In genomic region chr8:104105768-104106167, GRCm38 (mm10) we compare ENCODE assay signal across 15 mouse cellular contexts. TPM values are rescaled to one million over a fixed set of nuclear protein-coding genes. Genes with fewer than 3 reads are reported as not detected.
DNase-seq lines count a peak whose midpoint lies in the region; ATAC-seq and TF ChIP-seq lines count a peak whose summit lies in the region.
"Had no signal": no experiment of that assay in that cellular context is flagged by ENCODE, and none has a peak within 500 bp of the region (broad histone marks: within the 10 kb centered on the region; RNA-seq: fewer than 3 reads in every experiment).

No protein-coding gene starts in this region.

- H3K27ac ChIP-seq in heart, embryonic 16.5 days (ENCODE audit: low read length): no peak overlapping the region
- H3K27ac ChIP-seq in stomach, embryonic 14.5 days (ENCODE audit: low read length): no peak overlapping the region
- H3K27ac ChIP-seq: embryonic facial prominence, embryonic 12.5 days; hindbrain, postnatal 0 days; layer of hippocampus, adult 2 months; macrophage; neural tube, embryonic 12.5 days had no signal

- H3K36me3 ChIP-seq in heart, embryonic 16.5 days (ENCODE audit: control insufficient read depth, insufficient read depth): no peaks in the 10 kb centered on the region
- no peaks in the 10 kb centered on the region for H3K36me3 ChIP-seq in stomach, embryonic 14.5 days (ENCODE audit: control insufficient read depth, insufficient read depth, low read length)
- H3K36me3 ChIP-seq: embryonic facial prominence, embryonic 12.5 days; neural tube, embryonic 12.5 days had no signal

- no peak for TF ChIP-seq CTCF in lung, adult 2 months (IDR thresholded peaks at IDR 0.05; ENCODE audit: insufficient read depth, low read length)

- H3K9me3 ChIP-seq in heart, embryonic 16.5 days (replicated peaks; ENCODE audit: control insufficient read depth, low read length): no peaks in the 10 kb centered on the region
- H3K9me3 ChIP-seq in stomach, embryonic 14.5 days (ENCODE audit: control insufficient read depth, low read depth, low read length): no peaks in the 10 kb centered on the region
- H3K9me3 ChIP-seq: embryonic facial prominence, embryonic 12.5 days; neural tube, embryonic 12.5 days had no signal

- peak overlapping the region; percentile 55; the same call in 1 of the 2 replicates for H3K4me2 ChIP-seq in heart, embryonic 16.5 days (ENCODE audit: low read depth, low read length)
- no peak overlapping the region for H3K4me2 ChIP-seq in stomach, embryonic 14.5 days (replicated peaks; ENCODE audit: low read depth, low read length)
- H3K4me2 ChIP-seq: embryonic facial prominence, embryonic 12.5 days; neural tube, embryonic 12.5 days had no signal

- H3K4me3 ChIP-seq in heart, embryonic 16.5 days (ENCODE audit: low read length): no peak overlapping the region
- H3K4me3 ChIP-seq in lung, adult 2 months (replicated peaks; ENCODE audit: extremely low read depth, low read depth, low read length): peak overlapping the region; percentile 43
- H3K4me3 ChIP-seq in stomach, embryonic 14.5 days (ENCODE audit: low read depth, low read length): no peak overlapping the region
- H3K4me3 ChIP-seq: embryonic facial prominence, embryonic 12.5 days; layer of hippocampus, adult 2 months; neural tube, embryonic 12.5 days had no signal

- H3K9ac ChIP-seq in heart, embryonic 16.5 days (ENCODE audit: low read length): no peak overlapping the region
- H3K9ac ChIP-seq in stomach, embryonic 14.5 days (replicated peaks; ENCODE audit: low read depth, low read length): no peak overlapping the region
- H3K9ac ChIP-seq: embryonic facial prominence, embryonic 12.5 days; neural tube, embryonic 12.5 days had no signal

- intact Hi-C loops in heart, postnatal 14 days (cut with DNase I): loop anchor here (2.0 kb wide), 1 partner anchor 13 kb away; no protein-coding TSS in a partner anchor

- 57% methylated on average over 6 of the region's 6 CpGs for WGBS in heart, embryonic 16.5 days
- 45% methylated on average over 6 of the region's 6 CpGs for WGBS in lung, adult 2 months
- WGBS in stomach, embryonic 14.5 days: 58% methylated on average over 6 of the region's 6 CpGs

- no peak for TF ChIP-seq POLR2A in lung, adult 2 months (IDR thresholded peaks at IDR 0.05; ENCODE audit: borderline replicate concordance, extremely low read depth, low read depth, low read length)

- no peak for DNase-seq in heart, postnatal 14 days
- no peak for DNase-seq in lung, adult 2 months
- no peak for DNase-seq in lung, postnatal 10 days
- peak; percentile 33 for DNase-seq in ZHBTc4 (ENCODE audit: low read depth, low spot score)
- no peak for DNase-seq in layer of hippocampus, postnatal 25 days (ENCODE audit: extremely low spot score in 1 of 2, low spot score in 1 of 2)
- DNase-seq: heart, adult 18-20 months; midbrain, embryonic 14.5 days had no signal

- peaks cover 4% of the 10 kb centered on the region; the same call in 1 of the 2 replicates for H3K4me1 ChIP-seq in heart, embryonic 16.5 days (ENCODE audit: control insufficient read depth, insufficient read depth, low read length)
- H3K4me1 ChIP-seq in lung, adult 2 months (ENCODE audit: control insufficient read depth, insufficient read depth, low read length): peaks cover 14% of the 10 kb centered on the region
- 0 out of 2 replicates have a peak, but pooled peaks cover 4% of the 10 kb centered on the region for H3K4me1 ChIP-seq in stomach, embryonic 14.5 days (ENCODE audit: control insufficient read depth, insufficient read depth, low read length)
- H3K4me1 ChIP-seq: embryonic facial prominence, embryonic 12.5 days; neural tube, embryonic 12.5 days had no signal

- H3K27me3 ChIP-seq in heart, embryonic 16.5 days (ENCODE audit: control insufficient read depth, insufficient read depth, low read length): no peaks in the 10 kb centered on the region
- no peaks in the 10 kb centered on the region for H3K27me3 ChIP-seq in stomach, embryonic 14.5 days (ENCODE audit: control insufficient read depth, insufficient read depth, low read length)
- H3K27me3 ChIP-seq: embryonic facial prominence, embryonic 12.5 days; neural tube, embryonic 12.5 days had no signal

- no peak for ATAC-seq in heart, embryonic 16.5 days (replicated peaks; ENCODE audit: extremely low read depth, insufficient read depth, low FRiP score)
- 0 out of 2 replicates have a peak, but pooled peaks have one; percentile 39 for ATAC-seq in stomach, embryonic 14.5 days (ENCODE audit: insufficient number of reproducible peaks, insufficient read depth, low FRiP score, low read depth)
- ATAC-seq in CD4-positive, CD25-positive, alpha-beta regulatory T cell, adult 4 months: no peak

RNA-seq across cellular contexts. Expression of gene Cdh5, which starts 4.3 kb away (rescaled TPM):
- 48.8 and 51.0 TPM in 2 replicates for polyA plus RNA-seq in heart, embryonic 16.5 days (2015; fragmentation: Nextera tagmentation; extraction: Ambion mirVana)
- total RNA-seq in heart, postnatal 14 days (2021): 100 to 1,000 TPM; 234 to 242 TPM
- 515 and 566 TPM in 2 replicates for polyA plus RNA-seq in lung, adult 2 months (2012; rRNA removed)
- 30.2 and 33.1 TPM in 2 replicates for polyA plus RNA-seq in stomach, embryonic 14.5 days (2014; fragmentation: Nextera tagmentation; extraction: Ambion mirVana)
- 10 to 100 TPM in 1 of 2 experiments, 1 to 10 TPM in 1; 8.5 to 10.3 TPM for total RNA-seq in layer of hippocampus, postnatal 25 days (2021)
- polyA plus RNA-seq in CD4-positive, CD25-positive, alpha-beta regulatory T cell, adult 4 months (2017; shearing (Covaris generic)): not detected

Comparison
In these comparisons a context has a peak if more than half of its experiments do, and no peak if none do; other contexts are left out.
1. RNA of gene Cdh5, which starts 4.3 kb away (polyA plus RNA-seq): 515 to 566 TPM in lung, adult 2 months, 48.8 to 51.0 TPM in heart, embryonic 16.5 days and 30.2 to 33.1 TPM in stomach, embryonic 14.5 days; not detected in CD4-positive, CD25-positive, alpha-beta regulatory T cell, adult 4 months; every median in the first group is over 10 times any median in the second.